ENCODE assay signal across 9 mouse cellular contexts in the genomic region with DNA sequence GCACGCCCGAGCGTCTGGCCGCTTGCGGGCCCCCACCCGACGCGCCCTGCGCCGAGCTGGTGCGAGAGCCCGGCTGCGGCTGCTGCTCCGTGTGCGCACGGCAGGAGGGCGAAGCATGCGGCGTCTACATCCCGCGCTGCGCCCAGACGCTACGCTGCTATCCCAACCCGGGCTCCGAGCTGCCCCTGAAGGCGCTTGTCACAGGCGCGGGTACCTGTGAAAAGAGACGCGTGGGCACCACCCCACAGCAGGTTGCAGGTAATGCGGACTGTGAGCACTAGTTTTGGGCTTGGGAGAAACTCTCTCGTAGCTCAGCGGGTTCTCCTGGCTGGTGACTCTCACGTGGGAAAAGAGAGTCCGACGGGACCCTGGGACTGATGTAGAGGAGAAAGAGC. TPM values are rescaled to one million over a fixed set of nuclear protein-coding genes. Genes with fewer than 3 reads are reported as not detected.
DNase-seq lines count a peak whose midpoint lies in the region; ATAC-seq and TF ChIP-seq lines count a peak whose summit lies in the region.
"Had no signal": no experiment of that assay in that cellular context is flagged by ENCODE, and none has a peak within 500 bp of the region (broad histone marks: within the 10 kb centered on the region; RNA-seq: fewer than 3 reads in every experiment).

No protein-coding gene starts in this region.

- peak; percentile 73 for ATAC-seq in hindbrain, embryonic 13.5 days (ENCODE audit: low FRiP score)
- ATAC-seq in midbrain, embryonic 13.5 days: peak; percentile 68

- H3K9ac ChIP-seq in hindbrain, embryonic 13.5 days: peak overlapping the region; percentile 94
- peak overlapping the region; percentile 90 for H3K9ac ChIP-seq in midbrain, embryonic 13.5 days (replicated peaks)

- DNase-seq in heart, embryonic 10.5 days (ENCODE audit: low spot score): no peak
- DNase-seq in heart, adult 18-20 months: no peak
- DNase-seq in thymus, postnatal 4 days: peak; percentile 16
- no peak for DNase-seq in thymus, adult 2 months
- DNase-seq in spleen, adult 18-20 months: no peak
- DNase-seq in ovary, postnatal 14 days (ENCODE audit: low spot score): no peak

- H3K4me1 ChIP-seq in heart, embryonic 10.5 days: peaks cover 50% of the 10 kb centered on the region
- H3K4me1 ChIP-seq in thymus, adult 2 months (replicated peaks; ENCODE audit: control insufficient read depth, insufficient read depth, low read length): no peaks in the 10 kb centered on the region; the same call in 1 of the 2 replicates
- H3K4me1 ChIP-seq in hindbrain, embryonic 13.5 days (replicated peaks): peaks cover 40% of the 10 kb centered on the region
- H3K4me1 ChIP-seq in midbrain, embryonic 13.5 days (replicated peaks): peaks cover 46% of the 10 kb centered on the region

- no peaks in the 10 kb centered on the region for H3K9me3 ChIP-seq in heart, embryonic 10.5 days
- no peaks in the 10 kb centered on the region for H3K9me3 ChIP-seq in hindbrain, embryonic 13.5 days
- H3K9me3 ChIP-seq in midbrain, embryonic 13.5 days: no peaks in the 10 kb centered on the region

- no peak for TF ChIP-seq POLR2A in thymus, adult 2 months (IDR thresholded peaks at IDR 0.05; ENCODE audit: control insufficient read depth, extremely low read depth, insufficient read depth, low read length, poor library complexity)

- WGBS in heart, embryonic 10.5 days: under 1% methylated on average over 36 of the region's 37 CpGs
- WGBS in thymus, adult 2 months: 4% methylated on average over 37 of the region's 37 CpGs
- WGBS in hindbrain, embryonic 13.5 days: under 1% methylated on average over 37 of the region's 37 CpGs
- WGBS in midbrain, embryonic 13.5 days: under 1% methylated on average over 37 of the region's 37 CpGs

- H3K4me2 ChIP-seq in hindbrain, embryonic 13.5 days: peak overlapping the region; percentile 81
- peak overlapping the region; percentile 92 for H3K4me2 ChIP-seq in midbrain, embryonic 13.5 days (replicated peaks)

- peak overlapping the region; percentile 82 for H3K27ac ChIP-seq in heart, embryonic 10.5 days
- H3K27ac ChIP-seq in thymus, adult 2 months (ENCODE audit: control insufficient read depth, insufficient read depth, low read length): no peak overlapping the region
- H3K27ac ChIP-seq in hindbrain, embryonic 13.5 days: peak overlapping the region; percentile 89
- H3K27ac ChIP-seq in midbrain, embryonic 13.5 days: peak overlapping the region; percentile 91

- peaks cover 12% of the 10 kb centered on the region; the same call in 1 of the 2 replicates for H3K27me3 ChIP-seq in heart, embryonic 10.5 days (ENCODE audit: insufficient read depth, poor library complexity, severe bottlenecking)
- H3K27me3 ChIP-seq in thymus, adult 2 months (ENCODE audit: control insufficient read depth, insufficient read depth, low read length): peaks cover 3% of the 10 kb centered on the region; the same call in 1 of the 2 replicates
- H3K27me3 ChIP-seq in hindbrain, embryonic 13.5 days: no peaks in the 10 kb centered on the region
- H3K27me3 ChIP-seq in midbrain, embryonic 13.5 days: no peaks in the 10 kb centered on the region; the same call in 1 of the 2 replicates

- no peak for TF ChIP-seq CTCF in thymus, adult 2 months (IDR thresholded peaks at IDR 0.05; ENCODE audit: borderline replicate concordance, control insufficient read depth, extremely low read depth, insufficient read depth, low read length, poor library complexity)

- peak overlapping the region; percentile 68 for H3K4me3 ChIP-seq in heart, embryonic 10.5 days
- no peak overlapping the region; the same call in 1 of the 2 replicates for H3K4me3 ChIP-seq in thymus, adult 2 months (ENCODE audit: control insufficient read depth, insufficient read depth, low read length)
- H3K4me3 ChIP-seq in hindbrain, embryonic 13.5 days: peak overlapping the region; percentile 81
- peak overlapping the region; percentile 86 for H3K4me3 ChIP-seq in midbrain, embryonic 13.5 days (replicated peaks)

- H3K36me3 ChIP-seq in heart, embryonic 10.5 days: no peaks in the 10 kb centered on the region
- no peaks in the 10 kb centered on the region for H3K36me3 ChIP-seq in thymus, adult 2 months (ENCODE audit: control insufficient read depth, insufficient read depth, low read length)
- H3K36me3 ChIP-seq in hindbrain, embryonic 13.5 days: no peaks in the 10 kb centered on the region
- no peaks in the 10 kb centered on the region for H3K36me3 ChIP-seq in midbrain, embryonic 13.5 days

RNA-seq across cellular contexts. Expression of a gene that starts 0.4 kb away (rescaled TPM):
- 137 and 226 TPM in 2 replicates for polyA plus RNA-seq in heart, embryonic 10.5 days (2016; fragmentation: Nextera tagmentation; extraction: Ambion mirVana)
- total RNA-seq in heart, adult 18-20 months (2021): under 1 TPM; 0.37 to 0.51 TPM
- polyA plus RNA-seq in thymus, adult 2 months (2012; rRNA removed): 13.3 and 16.4 TPM in 2 replicates
- 392 and 465 TPM in 2 replicates for polyA plus RNA-seq in hindbrain, embryonic 13.5 days (2015; fragmentation: Nextera tagmentation; extraction: Ambion mirVana)
- 294 and 385 TPM in 2 replicates for polyA plus RNA-seq in midbrain, embryonic 13.5 days (2015; fragmentation: Nextera tagmentation; extraction: Ambion mirVana)
- total RNA-seq: MEL had no signal

RNA-seq across cellular contexts. Expression of a gene that starts 50.0 kb away (rescaled TPM):
- 158 and 178 TPM in 2 replicates for polyA plus RNA-seq in heart, embryonic 10.5 days (2016; fragmentation: Nextera tagmentation; extraction: Ambion mirVana)
- 100 to 1,000 TPM in 1 of 2 experiments, 10 to 100 TPM in 1; 80.7 to 123 TPM for total RNA-seq in heart, adult 18-20 months (2021)
- 27.0 and 58.3 TPM in 2 replicates for polyA plus RNA-seq in thymus, adult 2 months (2012; rRNA removed)
- 60.5 and 68.4 TPM in 2 replicates for polyA plus RNA-seq in hindbrain, embryonic 13.5 days (2015; fragmentation: Nextera tagmentation; extraction: Ambion mirVana)
- 28.7 and 31.8 TPM in 2 replicates for polyA plus RNA-seq in midbrain, embryonic 13.5 days (2015; fragmentation: Nextera tagmentation; extraction: Ambion mirVana)
- total RNA-seq: MEL had no signal
